Mouse (Mus musculus) heart, postnatal 36 days (tissue): ENCODE measurements around the gene Ppm1l. TPM values are rescaled to one million over a fixed set of nuclear protein-coding genes. Genes with fewer than 3 reads are reported as not detected.
A peak's percentile ranks its signal among the peaks of the same experiment; 100 is the strongest.

Experiments
- DNase-seq, 2 experiments: peaks; one replicate each; pipeline ENCODE4 v3.0.0; 2021 to 2022
- intact Hi-C: fragments of 180-260 bp; cut with DNase I; formaldehyde crosslinking; loops from one replicate; pipeline ENCODE4 v1.15.1; 2025
- total RNA-seq, 2 experiments: library from RNA; stranded (reverse); gene quantifications; 2 replicates each; pipeline ENCODE4 v1.2.3; 2021

Ppm1l gene
- total RNA-seq, 2 experiments from 2014 or later: 23.4 to 26.3 TPM

DNA sequence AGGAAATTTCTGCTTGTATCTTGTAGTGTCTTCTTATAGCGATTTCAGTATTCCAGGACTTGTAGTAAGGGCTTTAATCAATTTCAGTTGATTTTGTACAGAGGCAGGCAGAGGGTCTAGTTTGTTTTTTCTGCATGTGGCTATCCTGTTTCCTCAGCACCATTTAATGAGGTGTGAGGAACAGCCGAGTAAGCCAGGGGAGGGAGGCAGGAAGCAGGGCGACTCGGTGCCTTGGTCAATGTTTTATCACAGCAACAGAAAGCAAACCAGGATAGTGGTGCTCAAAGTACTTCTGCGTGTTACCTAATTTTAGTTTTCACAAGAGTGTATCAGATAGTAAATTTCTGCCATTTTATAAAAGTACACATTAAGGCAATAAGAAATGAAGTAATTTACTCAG is 13.2 kb downstream of the Ppm1l start:
- DNase-seq: no peak
- intact Hi-C loops: no loop called here

GRCm38 (mm10) chr3:69333819-69334218 is 17.2 kb downstream of the Ppm1l start:
- DNase-seq: no peak
- intact Hi-C loops: no loop called here

GRCm38 (mm10) chr3:69340486-69340885 is 23.8 kb downstream of the Ppm1l start:
- intact Hi-C loops: no loop called here
- DNase-seq: no peak

DNA sequence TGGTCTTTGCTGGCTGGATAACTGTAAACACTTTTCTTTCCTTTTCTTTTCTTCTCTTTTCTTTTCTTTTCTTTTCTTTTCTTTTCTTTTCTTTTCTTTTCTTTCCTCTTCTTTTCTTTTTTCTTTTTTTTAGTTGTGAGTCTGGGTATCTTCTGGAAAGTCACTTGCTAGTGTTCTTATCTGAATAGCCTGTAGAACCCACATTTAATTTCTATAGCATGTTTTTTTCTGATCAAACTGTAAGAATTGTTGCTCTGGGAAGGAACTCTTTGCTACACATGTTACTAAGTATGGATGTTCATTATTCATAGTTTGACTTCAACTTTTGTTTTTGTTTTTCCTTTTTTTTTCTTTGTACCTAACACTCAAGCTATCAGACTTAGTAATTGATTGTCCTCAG is 24.3 kb downstream of the Ppm1l start:
- intact Hi-C loops: no loop called here
- DNase-seq: no peak

GRCm38 (mm10) chr3:69341514-69341913 is 24.9 kb downstream of the Ppm1l start:
- no peak for DNase-seq
- intact Hi-C loops: no loop called here

- intact Hi-C loops: no loop called here
Measured at GRCm38 (mm10) chr3:69342247-69342921, 25.7 kb downstream of the Ppm1l start.

GRCm38 (mm10) chr3:69343124-69343523 is 26.5 kb downstream of the Ppm1l start:
- intact Hi-C loops: no loop called here
- no peak for DNase-seq

More at GRCm38 (mm10) chr3:69342247-69342921, 25.7 kb downstream of the Ppm1l start:
- no peak for DNase-seq

DNA sequence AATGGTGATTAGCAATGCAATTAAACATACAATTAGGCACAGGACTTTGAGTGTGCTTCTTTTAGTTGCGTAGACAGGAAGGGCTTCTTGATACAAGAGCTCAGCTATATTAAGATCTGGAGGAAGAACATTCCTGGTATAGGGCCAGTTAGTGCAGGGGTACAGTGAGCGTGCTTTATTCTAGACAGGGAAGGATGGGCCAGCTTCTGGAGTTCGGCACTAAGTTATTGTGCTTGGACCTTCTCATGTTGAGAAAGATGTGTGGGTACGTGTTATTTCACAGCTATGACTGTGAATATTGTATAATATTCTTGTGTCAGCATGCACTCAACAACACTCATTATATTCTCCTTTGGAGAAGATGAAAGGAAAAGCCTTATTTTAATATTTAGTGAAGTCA is 29.9 kb downstream of the Ppm1l start:
- intact Hi-C loops: loop anchor here (5.0 kb wide), 1 partner anchor 89 kb away; no protein-coding TSS in a partner anchor
- DNase-seq: no peak

DNA sequence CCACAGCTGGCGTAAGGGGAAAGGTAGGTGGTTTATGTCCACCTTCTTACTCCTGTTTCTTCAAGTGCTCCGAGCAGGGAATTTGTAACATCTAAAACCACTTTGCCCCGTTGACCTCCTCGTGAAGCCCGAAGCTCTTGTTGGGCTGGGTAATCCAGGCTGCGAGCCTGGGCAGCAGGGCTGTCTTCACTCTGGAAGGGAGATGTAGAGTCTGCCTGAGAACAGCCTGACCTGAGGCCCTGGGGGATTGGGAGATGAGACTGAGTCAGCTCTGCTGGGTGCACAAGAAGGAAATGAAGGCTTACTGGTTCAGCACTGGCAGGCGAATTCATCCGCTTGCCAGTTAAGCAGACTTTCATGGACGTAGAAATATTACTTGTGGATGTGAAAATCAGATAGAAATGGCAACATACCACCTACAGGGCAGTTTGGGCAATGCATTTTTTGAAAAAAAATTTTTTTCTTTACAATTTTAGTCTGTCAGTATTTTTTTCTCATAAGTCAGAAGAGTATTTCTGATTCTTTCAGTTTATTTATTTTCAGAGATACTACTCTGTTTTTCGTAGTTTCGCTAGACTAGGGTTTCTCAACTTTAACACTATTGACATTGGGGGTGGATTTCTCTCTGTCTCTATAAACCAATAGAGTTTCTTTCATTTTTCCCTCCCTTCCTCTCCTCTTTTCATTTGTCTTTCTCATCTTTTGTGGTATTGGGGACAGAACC is 31.7 kb downstream of the Ppm1l start:
- intact Hi-C loops: loop anchor here (5.0 kb wide), 1 partner anchor 91 kb away; no protein-coding TSS in a partner anchor
- DNase-seq: no peak

DNA sequence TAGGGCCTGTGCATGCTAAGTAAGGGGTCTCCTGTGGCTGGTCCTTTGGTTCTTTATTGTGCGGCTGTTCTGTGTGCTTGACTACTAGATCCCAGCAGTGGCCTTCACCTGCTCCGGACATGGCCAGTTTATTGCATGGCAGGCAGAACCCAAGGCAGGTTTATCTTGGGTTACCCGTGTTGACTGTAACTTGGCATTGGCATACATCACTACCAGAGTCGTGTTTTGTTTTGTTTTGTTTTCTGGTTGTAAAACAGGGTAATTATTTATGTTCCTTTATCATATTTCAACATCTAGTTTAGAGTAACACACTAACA is 32.2 kb downstream of the Ppm1l start:
- intact Hi-C loops: loop anchor here (5.0 kb wide), 1 partner anchor 92 kb away; no protein-coding TSS in a partner anchor
- no peak for DNase-seq

DNA sequence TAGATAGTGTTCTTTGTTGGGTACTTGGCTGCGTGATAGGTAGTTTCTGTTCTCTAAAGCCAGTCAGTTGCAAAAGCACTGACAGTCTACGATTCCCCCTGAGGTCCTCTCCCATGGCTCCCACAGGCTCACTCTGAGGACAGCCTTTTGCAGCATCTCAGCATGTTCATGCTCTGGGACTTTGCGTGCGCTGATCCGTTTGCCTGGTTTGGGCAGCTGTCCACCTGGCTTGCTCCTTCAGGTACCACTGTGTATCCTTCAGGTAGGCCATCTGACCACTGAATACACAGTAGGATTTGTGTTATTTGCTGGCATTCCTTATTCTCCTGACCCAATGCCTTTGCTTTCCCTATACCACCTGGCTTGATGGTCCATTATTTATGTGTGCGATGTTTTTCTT is 33.3 kb downstream of the Ppm1l start:
- intact Hi-C loops: loop anchor here (5.0 kb wide), 1 partner anchor 93 kb away; no protein-coding TSS in a partner anchor

GRCm38 (mm10) chr3:69352194-69352593 is 35.5 kb downstream of the Ppm1l start:
- intact Hi-C loops: no loop called here
- DNase-seq: no peak

More for the DNA sequence above, 33.3 kb downstream of the Ppm1l start:
- DNase-seq: no peak

DNA sequence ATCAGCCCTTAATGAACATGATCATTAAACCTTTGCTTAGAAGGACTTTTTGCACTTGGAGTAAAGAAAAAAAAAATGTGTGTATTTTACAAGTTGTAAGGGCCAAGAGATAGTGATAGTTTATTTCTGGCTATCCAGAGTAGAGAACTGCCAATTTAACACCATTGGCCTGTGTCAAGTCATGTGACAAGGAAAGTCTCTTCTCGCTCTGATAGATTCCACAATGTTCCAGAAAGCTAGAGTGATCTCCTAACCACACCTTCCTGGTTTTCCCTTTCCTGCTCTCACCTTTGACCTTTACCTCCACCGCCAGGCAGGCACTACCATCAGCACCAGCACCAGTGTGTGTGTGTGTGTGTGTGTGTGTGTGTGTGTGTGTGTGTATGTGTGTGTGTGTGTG is 38.0 kb downstream of the Ppm1l start:
- intact Hi-C loops: no loop called here
- no peak for DNase-seq

DNA sequence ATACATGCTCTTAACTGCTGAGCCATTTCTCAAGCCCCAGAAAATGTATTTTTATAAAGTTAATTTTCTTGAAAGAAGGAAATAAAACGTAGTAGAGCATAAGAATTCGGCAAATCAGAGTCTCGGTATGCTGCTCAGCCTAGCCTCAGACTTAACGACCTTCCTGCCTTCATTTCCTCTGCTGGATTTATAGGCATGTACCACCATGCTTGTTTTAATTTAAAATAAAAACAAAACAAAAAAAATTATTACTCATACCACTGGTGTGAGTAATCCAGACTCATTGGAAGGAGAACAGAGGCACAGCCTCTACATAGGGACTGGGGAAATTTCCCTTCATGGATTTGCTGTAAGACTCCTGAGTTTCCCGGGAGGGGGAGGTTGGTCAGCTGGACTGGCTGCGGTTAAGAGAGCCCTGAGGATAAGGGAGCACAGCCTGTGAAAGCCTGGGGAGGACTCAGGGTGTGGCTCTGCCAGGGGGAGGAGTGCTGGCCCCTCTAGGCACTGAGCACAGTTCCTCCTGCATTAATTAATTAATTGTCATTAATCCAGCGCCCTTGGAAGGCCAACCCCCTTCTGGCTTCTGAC is 39.5 kb downstream of the Ppm1l start:
- DNase-seq: no peak
- intact Hi-C loops: no loop called here

- DNase-seq: no peak
- intact Hi-C loops: no loop called here
Measured at GRCm38 (mm10) chr3:69356781-69357180, 40.1 kb downstream of the Ppm1l start.

DNA sequence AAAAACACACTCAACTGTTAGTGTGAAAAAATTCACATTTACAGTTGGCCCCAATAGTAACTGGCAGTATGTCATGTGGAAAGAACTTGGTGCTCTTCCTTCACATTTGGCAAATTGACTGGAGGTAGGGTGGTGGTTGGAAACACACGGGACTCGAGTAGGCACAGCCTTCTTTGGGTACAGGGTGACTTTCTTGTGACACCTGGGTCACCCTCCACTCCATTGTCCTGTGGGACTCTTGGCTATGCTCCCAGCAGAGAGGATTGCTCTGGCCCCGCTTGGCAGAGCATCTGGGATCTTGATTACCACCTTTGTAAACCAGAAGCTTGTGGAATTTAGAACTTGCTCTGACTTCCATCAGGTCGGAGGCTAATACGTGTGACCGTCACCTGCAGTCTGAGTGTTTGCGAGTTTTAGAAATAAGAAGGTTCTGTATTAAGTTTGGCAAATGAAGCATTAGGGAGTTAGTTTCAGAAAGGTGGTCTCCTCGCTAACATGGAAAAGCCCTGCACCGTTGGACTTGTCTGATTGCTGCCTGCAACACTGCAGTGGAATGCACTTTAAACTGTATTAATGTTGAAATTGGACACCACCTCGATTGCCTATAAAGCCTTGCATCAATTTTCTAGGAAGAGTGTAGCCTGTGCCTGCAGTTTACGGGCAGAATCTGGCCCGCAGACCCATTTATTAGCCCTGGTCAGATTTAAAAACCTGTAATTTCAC is 41.4 kb downstream of the Ppm1l start:
- intact Hi-C loops: no loop called here
- DNase-seq: peak in 1 of 2 experiments; percentile 9

GRCm38 (mm10) chr3:69358620-69358964 is 41.9 kb downstream of the Ppm1l start:
- DNase-seq: no peak
- intact Hi-C loops: no loop called here

GRCm38 (mm10) chr3:69360263-69360895 is 43.7 kb downstream of the Ppm1l start:
- DNase-seq: no peak
- intact Hi-C loops: no loop called here

DNA sequence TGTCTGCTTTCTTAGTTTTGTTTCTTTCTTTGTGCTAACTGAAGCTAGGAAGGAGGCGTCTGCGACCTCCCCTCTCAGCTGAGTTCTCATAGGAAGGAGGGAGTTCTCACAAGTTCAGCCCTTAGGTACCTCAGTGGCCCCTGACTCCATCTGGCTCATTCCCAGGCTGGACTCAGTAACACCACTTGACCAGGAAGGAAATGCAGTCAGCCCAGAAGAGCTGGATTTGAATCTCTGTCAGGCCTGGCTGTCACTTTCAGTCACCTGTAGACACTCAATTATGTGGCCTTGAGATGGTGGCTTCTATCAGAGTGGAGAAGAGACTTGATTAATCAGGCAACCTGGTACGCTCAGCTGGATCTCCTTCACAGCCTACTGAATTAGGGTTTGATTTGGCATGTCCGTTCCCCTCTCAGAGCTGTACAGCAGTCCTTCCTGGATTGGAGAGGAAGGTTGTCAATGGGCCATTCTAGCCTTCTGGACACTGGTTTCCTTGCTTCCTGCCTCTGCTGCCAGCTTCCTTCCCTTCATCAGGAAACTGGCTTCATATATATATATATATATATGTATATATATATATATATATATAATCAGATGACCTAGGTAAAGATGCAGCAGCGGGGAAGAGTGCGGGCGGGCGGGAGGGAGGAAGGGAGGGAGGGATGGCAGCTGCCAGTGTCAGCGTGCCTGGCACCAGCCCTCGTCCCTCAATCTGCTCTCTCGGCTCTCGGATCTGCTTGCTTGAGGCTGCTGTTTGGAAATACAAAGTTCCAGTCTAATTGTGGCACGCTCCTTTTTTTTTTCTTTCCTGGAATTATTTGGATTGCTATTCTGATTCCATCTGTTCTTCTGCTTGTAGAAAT is 45.1 kb downstream of the Ppm1l start:
- DNase-seq: no peak
- intact Hi-C loops: no loop called here

- no peak for DNase-seq
- intact Hi-C loops: no loop called here
Measured at GRCm38 (mm10) chr3:69362350-69362790, 45.7 kb downstream of the Ppm1l start.
